Mouse (Mus musculus) heart, postnatal 0 days (tissue): ENCODE measurements around the gene Ltbp1.

Source experiments
- CTCF ChIP-seq: IDR thresholded peaks from 2 replicates; pipeline ENCODE4 v1.5.1; 2016; ENCODE audit warnings: antibody characterized with exemption, control low read depth, low read depth
- EP300 ChIP-seq: IDR thresholded peaks from 2 replicates; pipeline ENCODE4 v1.6.1; 2016; ENCODE audit warnings: antibody characterized with exemption, low read depth

DNA sequence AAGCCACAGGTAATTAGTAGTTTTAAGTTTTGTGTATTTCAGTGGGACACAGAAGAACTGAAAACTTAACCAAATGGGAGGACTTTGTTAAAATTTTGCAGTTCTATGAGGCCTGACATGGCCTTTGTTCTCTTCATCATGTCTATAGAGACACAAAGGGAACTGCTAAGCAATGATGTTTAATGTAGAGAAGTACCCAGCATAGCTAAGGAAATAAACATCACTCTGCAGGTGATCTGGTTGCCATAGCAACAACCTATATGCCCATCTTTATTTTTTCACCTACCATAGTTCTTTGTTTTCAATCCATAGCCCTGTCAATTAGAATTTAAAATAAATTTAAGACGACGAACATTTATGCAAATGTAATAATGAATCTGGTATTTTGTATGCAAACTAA, 233.3 kb downstream of the Ltbp1 start:
- TF ChIP-seq CTCF (no peak), EP300 (no peak)
